Mouse (Mus musculus) urinary bladder, adult 2 months (tissue): ENCODE results near the gene Cd300a. TPM values are rescaled to one million over a fixed set of nuclear protein-coding genes. Genes with fewer than 3 reads are reported as not detected.
"Not testable (repeated sequence)": the region's sequence is repeated elsewhere in the genome, so short reads cannot be mapped to it uniquely, and the experiment has no call there.

Experiments used
- DNase-seq: peaks from one replicate; pipeline ENCODE4 v3.0.0; 2022; ENCODE audit warnings: low spot score
- polyA plus RNA-seq: library from polyadenylated mRNA; depleted of rRNA; stranded (reverse); fragments of >200 nt; gene quantifications from 2 replicates; pipeline ENCODE4 v1.2.3, GENCODE M21; 2012; rRNA removed

Cd300a gene
- polyA plus RNA-seq, 1 experiment, result 1.0 TPM

- no peak for DNase-seq
Observed at GRCm38 (mm10) chr11:114907567-114907966, 17.7 kb downstream of the Cd300a start.

- no peak for DNase-seq
Observed at GRCm38 (mm10) chr11:114908086-114908485, 18.2 kb downstream of the Cd300a start.

DNA sequence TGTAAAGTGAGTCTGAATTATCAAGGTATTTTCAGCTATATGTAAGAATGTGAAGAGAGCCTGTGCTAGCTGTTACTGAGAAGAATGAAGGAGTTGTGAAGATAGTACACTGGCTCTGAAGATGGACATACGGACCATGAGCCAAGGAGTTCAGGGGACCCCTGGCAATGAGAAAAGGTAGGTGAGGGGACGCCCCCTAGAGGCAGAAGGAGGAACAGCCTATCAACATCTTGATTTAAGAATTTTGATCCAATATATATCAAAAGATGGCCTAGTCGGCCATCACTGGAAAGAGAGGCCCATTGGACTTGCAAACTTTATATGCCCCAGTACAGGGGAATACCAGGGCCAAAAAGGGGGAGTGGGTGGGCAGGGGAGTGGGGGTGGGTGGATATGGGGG is 19.7 kb downstream of the Cd300a start:
- DNase-seq, result not testable (repeated sequence)

DNA sequence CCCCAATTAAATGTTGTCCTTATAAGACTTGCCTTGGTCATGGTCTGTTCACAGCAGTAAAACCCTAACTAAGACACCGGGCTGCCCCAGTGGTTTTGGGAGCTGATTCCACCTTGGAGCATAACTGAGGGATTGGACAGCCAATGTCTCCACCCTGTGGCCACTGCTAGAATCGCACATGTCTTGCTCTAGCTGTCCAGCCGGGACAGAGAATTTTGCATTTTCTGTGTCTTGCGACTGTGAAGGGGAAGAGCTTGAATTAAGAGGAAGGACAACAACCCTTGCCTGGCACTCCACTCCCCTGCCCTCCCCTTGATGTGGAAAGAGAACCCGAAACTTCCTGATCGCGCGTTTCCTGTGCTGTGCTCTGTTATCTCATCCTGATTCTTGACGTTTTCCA is 23.0 kb downstream of the Cd300a start:
- peak; percentile 36 for DNase-seq

DNA sequence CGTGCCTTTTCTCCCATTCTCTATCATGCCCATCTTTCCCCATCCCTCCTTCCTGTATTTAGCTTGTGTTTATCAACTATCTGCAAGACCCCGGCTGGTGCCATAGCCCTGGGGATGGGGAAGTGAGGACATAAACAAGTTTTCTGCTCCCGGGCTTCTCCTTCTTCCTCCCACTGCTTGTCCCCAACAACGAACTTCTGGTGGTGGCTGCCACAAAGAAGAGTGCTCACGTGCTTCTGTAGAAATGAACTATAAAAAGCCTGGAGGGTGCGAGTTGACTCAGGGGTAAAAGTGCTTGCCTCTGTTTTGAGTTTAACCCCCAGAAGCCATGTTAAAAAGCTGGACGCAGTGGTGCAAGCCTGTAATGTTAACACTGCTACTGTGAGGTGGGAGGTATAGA is 25.1 kb downstream of the Cd300a start:
- no peak for DNase-seq

DNA sequence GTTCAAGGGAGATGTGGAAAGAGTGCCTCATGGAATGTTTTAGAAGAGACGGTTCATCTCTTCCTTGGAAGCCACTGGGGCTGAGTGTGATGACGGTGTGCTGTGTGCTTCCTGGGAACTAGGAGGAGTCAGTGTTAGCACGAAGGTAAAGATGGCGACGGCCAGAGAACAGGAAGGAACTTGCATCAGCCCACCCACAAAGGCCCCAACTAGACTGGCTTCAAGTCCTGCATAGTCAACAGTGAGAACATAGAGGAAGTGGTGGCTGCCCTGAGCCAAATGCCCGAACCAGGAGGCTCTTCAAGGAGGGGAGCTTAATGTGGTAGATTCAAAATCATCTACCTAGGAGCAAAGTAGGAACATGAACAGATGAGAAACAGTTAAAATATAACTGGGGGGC is 27.3 kb downstream of the Cd300a start:
- DNase-seq, result no peak

DNA sequence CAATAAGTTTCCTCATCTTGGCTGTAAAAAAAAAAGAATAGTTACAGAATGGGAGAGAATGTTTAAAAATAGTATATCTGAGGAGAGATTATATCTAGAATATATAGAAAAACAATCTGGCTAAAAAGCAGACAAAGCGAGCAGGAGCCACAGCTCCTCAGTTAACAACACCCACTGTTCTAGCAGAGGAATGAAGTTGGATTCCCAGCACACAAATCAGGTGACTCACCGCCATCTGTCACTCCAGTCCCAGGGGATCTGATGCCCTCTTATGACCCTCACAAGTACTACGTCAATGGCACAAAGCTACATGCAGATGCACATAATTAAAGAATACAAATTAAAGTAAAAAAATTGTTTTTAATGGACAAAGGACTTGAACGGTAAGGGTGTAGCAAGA is 32.6 kb downstream of the Cd300a start:
- DNase-seq, result no peak

DNA sequence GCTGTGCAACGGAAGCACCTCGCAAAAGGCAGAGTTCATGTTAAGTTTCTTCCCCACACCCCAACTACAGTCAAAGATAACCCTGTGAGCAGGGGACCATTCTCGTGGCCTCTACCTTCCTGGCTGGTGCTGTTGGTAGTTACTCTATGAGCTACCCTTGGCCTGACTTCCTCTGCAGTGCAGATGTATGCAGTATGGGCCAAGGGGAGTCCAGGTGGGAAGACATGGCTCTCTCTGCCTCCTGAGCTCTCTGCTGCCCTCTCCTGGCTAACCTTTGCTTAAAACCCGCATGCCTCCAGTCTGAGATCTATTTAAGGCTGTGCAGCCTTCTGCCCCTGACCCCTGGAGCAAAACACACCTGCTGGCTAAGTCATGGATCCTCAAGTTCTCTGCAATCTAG is 34.1 kb downstream of the Cd300a start:
- DNase-seq, result no peak

DNA sequence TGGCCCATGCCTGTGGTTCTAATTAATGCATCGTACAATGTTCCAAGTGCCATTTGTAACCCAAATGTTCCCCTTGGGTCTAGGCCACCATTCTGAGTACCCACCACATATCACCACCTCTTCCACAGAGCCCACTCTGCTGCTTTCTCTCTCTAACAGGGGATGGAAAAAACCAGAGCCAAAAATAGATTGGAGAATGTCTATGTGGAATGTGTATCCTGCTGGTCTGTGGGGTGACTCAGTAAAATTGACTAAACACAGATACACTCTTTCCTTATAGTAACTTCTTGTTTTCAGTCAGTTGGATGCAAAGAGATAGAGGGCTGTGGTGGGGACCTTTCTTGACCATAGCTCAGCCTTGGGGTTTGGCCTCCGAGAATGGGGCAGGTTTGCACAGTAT is 39.7 kb downstream of the Cd300a start:
- no peak for DNase-seq

- no peak for DNase-seq
Observed at GRCm38 (mm10) chr11:114931041-114931440, 41.2 kb downstream of the Cd300a start.

DNA sequence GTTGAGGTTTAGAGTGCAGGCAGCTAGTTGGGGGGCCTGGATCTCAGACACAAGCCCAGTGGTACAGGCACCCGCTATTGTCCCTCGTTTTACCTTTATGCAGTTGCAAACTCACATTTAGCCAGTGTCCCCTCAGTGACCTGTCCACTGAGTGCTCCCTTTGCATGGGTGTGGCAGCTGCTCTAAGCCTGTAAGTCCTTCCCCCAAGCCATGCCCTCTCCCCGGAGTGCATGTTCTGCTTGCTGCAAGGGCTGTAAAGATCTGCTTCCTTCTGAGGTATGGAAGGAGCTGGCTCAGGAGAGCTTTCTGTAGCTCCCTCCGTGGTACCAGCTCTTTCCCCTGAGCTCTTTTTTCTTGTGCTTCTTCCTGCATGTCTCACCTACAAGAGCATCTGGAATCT is 43.8 kb downstream of the Cd300a start:
- DNase-seq, result no peak

DNA sequence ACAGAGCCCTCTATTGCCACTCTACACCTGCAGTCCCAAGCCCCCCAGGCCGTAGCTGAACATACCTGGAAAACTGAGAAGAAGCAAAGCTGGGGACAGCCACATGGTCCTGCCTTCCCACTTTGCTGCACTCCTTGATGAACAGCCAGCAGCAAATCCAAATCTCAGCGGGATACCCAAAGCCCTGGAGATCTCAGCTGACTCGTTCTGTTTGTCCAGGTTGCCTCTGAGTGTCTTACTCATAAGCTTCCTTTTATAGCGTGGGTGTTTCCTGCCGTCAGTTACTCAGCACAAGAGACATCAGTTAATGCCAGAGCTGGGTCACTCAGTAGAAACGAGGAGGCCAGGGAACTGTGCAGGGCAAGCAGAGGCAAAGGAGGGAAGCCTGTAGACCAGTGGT is 44.3 kb downstream of the Cd300a start, which contains the start of gene Cd300lb:
Gene Cd300lb, minus strand, starts transcription at position 243 of the 400 bp plus-strand sequence.
- DNase-seq, result no peak

Other genes starting within 250 kb of the Cd300a start
- 2,406 and 2,749 TPM in 2 replicates for gene Rpl38, start 221.5 kb upstream of the Cd300a start, polyA plus RNA-seq
- gene Ttyh2, start 214.6 kb upstream of the Cd300a start, polyA plus RNA-seq, result 3.7 and 4.7 TPM in 2 replicates
- gene Dnaic2, start 162.6 kb upstream of the Cd300a start, polyA plus RNA-seq, result 1.1 and 1.2 TPM in 2 replicates
- 0.65 and 1.3 TPM in 2 replicates for gene Kif19a, start 124.7 kb upstream of the Cd300a start, polyA plus RNA-seq
- 0.15 and 0.22 TPM in 2 replicates for gene Btbd17, start 94.1 kb upstream of the Cd300a start, polyA plus RNA-seq
- gene Gpr142, start 91.1 kb upstream of the Cd300a start, polyA plus RNA-seq, result not detected in 2 replicates
- 5.1 and 6.5 TPM in 2 replicates for gene Gprc5c, start 38.9 kb upstream of the Cd300a start, polyA plus RNA-seq
- gene Cd300lb, start 44.3 kb downstream of the Cd300a start, polyA plus RNA-seq, result 2.4 and 3.6 TPM in 2 replicates
- 0.21 and 0.51 TPM in 2 replicates for gene Cd300c, start 79.1 kb downstream of the Cd300a start, polyA plus RNA-seq
- gene Cd300ld, start 99.9 kb downstream of the Cd300a start, polyA plus RNA-seq, result 4.2 and 6.1 TPM in 2 replicates
- 3.5 and 4.8 TPM in 2 replicates for gene Cd300c2, start 111.8 kb downstream of the Cd300a start, polyA plus RNA-seq
- 0.83 and 1.2 TPM in 2 replicates for gene Cd300ld2, start 126.2 kb downstream of the Cd300a start, polyA plus RNA-seq
- gene Cd300ld4, start 137.0 kb downstream of the Cd300a start, polyA plus RNA-seq, result 3.3 and 3.6 TPM in 2 replicates
- 3.1 and 5.2 TPM in 2 replicates for gene Cd300ld5, start 147.7 kb downstream of the Cd300a start, polyA plus RNA-seq
- gene Cd300ld3, start 158.4 kb downstream of the Cd300a start, polyA plus RNA-seq, result 16.9 and 17.1 TPM in 2 replicates
- 0.04 and 0.15 TPM in 2 replicates for gene Cd300e, start 172.1 kb downstream of the Cd300a start, polyA plus RNA-seq
- 0.77 and 0.94 TPM in 2 replicates for gene Rab37, start 201.4 kb downstream of the Cd300a start, polyA plus RNA-seq
- gene Cd300lf, start 244.0 kb downstream of the Cd300a start, polyA plus RNA-seq, result 0.52 and 1.5 TPM in 2 replicates